Mouse (Mus musculus) cerebellum, adult 11 months (tissue): Measurements from ENCODE around the gene Borcs7.
A peak's percentile ranks its signal among the peaks of the same experiment; 100 is the strongest.

Experiments used
- DNase-seq: peaks from one replicate; pipeline ENCODE4 v3.0.0; 2022

The Borcs7 gene

DNA sequence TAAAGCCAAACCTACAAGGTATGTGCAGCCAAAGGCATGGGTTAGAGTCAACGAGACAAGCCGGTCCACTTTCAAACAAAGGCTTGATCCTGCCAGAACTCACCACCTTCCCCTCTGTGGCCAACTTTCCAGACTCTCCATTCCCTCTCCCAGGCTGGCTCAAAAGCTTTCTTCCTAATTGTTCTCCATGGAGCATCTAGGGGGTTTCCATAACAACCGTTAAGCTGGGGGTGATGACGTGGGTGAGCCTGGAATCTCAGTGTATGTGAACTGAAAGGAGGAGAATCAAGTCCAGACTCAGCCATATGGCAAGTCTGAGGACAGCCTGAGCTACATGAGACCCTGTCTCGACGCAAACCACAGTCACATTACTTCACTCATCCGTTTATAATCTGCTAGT is 24.2 kb upstream of the Borcs7 start:
- no peak for DNase-seq

DNA sequence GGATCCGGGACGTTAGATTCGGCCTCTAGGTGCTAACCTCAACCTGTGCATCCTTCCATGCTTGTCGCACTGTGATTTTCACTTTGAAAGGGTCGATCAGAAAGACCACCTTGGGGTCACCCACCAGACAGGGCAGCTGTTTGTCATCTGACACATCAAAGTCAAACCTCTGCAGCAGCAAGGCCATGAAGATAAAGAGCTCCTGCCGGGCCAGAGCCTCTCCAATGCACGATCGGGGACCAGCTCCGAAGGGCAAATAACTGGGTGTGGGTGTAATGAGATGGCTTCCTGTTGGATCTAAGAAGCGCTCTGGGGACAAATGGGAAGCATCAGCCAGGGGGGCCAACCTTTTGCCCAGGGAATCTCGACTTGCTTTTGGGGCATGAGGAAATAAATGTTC is 22.4 kb upstream of the Borcs7 start:
- DNase-seq, result no peak

DNA sequence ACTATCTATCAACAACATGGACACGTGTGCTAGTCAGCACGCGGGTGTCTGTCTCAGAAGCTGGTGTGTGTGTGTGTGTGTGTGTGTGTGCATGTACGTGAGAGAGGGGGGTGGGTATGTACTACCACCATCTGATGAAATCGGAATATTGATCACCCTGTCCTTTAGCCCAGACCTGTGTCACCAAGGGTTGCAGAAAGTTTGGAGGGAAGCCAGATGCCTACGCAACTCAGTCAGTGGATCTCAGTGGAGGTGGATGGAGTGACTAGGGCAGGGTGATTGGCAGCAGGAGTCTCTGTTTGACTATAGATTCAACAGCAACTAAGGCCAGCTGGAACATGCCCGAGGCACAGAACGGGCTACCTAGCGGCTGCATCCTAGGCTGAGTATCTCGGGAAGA is 21.4 kb upstream of the Borcs7 start:
- no peak for DNase-seq

DNA sequence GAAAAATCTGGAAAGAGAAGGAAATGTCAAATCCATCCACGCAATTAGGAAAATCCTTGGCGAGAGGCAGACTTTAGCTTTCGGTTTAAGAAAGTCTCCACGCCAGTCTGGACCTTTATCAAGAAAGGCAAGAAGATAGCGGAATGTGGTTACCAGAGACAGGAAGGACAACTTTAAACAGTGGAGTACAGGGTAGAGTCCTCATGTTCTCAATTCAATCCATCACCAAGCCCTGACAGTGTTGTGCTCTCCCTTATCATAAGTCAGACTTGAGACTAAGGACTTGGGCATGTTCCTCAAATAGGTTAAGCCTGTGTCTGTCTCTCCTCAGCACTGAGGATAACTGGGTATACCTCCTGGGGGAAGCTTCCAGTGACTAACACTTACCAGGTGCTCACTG is 19.9 kb upstream of the Borcs7 start:
- no peak for DNase-seq

DNA sequence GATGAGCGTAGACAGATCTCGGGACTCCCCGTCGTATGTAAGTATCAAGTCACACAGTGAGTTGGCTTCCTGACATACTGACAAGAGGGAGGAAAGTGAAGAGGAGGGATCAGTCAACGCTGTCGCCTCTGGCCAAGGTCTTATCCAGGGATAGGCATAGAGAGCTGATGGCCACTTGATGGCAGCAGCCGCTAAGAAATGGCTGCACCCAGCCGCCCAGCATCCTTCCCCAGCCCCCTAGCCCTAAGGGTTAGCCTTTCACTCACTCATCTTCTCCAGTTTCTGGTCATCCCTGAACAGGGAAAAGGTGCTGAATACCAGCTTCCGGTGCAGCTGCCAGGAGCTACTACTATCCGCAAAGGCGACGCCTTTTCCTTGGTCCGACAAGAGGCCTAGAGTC is 19.0 kb upstream of the Borcs7 start:
- DNase-seq, result peak; percentile 39

DNA sequence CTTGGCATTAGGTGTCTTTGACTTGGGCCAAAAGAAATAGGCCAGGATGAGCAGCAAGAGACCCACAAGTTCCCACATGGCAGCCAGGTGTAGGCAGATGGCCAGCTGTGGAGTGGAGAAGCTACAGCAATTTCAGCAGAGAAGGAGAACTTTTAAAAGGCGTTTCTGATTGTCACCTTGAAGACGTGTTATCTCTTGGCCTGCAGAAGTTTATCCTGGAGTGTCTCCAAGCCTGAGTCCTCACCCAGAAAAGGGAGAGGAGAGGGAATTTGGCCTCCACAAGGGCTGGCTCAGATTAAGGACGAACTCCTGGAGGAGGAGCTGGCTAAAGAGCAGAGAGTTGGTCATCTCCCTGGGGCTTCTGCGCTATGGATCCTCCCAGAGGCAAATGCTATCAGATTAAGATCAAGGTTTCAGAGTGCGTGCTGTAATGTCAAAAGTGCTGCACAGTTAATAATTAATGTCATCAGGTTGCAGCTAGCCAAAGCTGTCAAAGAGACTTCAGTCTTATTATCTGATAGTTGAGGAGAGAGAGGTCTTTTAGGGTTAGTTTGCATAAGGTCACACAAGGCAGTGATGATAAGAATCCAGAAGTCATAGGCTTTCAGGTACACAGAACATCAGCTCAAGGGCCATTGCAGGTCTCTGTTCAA is 16.8 kb upstream of the Borcs7 start, which contains the start of gene Cyp17a1:
TSS of gene Cyp17a1 (minus strand) at position 407 of the 653 bp plus-strand sequence.
- no peak for DNase-seq

DNA sequence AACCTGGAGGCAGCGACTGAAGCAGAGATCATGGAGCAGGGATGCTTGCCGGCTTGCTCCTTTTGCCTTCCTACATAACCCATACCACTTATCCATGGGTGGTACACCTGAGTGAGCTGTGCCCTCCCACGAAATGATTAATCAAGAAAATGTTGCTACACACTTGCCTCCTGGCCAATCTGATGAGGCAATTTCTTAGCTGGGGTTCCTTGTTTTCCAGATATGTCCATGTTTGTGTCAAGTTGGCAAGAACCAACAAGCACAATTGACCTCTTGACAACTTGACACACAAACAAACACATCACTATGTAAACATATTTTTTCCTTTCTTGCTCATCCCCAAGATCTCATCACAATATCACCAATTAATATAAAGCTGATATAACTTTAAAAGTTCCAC is 14.1 kb upstream of the Borcs7 start:
- DNase-seq, result no peak

DNA sequence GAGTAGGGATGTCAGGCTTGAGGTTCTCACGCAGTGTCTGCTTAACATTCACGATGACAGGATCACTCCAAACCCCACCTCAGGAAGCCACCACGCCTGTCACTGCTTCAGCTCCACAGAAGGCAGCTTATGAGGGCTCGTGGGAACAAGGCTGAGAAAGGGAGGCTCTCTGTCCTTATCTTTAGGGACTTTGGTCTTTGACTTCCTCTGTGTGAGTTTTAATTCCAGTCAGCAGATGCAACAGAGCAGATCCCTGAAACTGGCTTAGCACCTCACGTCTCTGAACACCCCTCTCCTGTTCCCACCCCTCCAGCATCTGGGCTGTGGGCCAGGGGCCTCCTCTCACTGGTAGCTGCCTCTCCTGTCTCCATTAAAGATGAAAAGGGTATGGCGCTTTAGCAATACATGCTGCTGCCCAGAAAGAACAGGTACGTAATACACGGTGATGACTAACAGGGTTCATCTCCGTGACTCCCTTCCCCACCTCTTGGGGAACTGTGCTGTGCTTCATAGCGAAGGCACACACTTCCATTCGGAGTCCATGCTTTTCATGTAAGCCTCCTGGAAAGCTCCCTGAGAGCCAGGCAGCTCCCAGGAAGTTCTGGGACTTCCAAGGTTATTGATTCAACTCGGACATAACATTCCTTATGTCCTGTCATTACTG is 9.9 kb upstream of the Borcs7 start:
- no peak for DNase-seq

DNA sequence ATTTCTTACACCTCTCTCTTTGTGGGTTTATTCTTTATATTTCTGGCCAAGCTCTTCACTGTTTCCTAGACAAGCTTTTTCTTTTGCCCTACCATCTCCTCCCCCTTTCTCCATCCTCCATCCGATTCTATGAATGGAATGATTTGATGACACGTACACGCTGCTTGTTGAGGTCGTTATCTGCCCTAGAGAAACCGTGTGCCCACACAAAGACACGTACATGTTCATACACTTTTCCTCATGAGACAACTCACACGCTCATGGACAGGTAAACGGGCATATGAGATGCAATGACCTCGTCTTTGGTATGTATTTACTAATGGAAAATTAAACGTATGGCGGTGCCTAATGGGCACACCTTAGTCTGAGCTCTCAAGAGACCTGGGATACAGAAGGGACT is 681 bp downstream of the Borcs7 start:
- no peak for DNase-seq

DNA sequence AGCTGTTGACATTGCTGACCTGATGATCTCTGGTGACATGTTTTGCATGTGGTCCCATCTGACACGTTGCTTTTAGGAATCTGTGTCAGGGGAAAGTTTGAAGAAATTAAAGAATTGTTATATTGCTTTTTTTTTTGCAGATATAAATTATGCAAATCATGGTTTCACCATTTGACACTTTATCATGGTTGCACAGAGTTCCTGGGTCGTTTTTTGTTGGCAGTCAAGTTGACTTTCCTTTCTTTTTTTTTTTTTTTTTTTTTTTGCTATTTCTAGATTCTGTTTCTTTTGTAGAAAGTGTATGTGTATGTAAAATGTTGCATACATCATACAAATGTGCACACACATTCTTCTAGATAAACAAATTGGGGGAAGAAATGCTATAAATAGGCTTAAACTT is 1.4 kb downstream of the Borcs7 start:
- no peak for DNase-seq

DNA sequence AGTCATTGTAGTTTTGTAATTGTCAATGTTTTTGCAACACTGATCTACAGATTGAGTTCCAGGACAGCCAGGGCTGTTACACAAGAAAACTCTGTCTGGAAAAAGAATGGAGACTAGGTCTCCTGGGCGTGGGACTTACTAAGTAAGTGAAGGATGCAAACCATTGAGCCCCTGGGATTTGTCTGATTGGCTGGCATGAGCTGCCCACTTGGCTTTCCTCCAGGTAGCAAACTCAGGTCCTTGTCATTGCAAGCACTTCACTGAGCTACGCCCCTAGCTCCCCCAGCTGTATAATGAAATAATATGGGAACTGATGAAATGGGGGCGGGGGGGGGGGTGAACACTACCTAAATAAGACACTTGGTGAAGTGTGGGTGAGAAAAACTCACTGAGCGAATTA is 3.4 kb downstream of the Borcs7 start:
- no peak for DNase-seq

DNA sequence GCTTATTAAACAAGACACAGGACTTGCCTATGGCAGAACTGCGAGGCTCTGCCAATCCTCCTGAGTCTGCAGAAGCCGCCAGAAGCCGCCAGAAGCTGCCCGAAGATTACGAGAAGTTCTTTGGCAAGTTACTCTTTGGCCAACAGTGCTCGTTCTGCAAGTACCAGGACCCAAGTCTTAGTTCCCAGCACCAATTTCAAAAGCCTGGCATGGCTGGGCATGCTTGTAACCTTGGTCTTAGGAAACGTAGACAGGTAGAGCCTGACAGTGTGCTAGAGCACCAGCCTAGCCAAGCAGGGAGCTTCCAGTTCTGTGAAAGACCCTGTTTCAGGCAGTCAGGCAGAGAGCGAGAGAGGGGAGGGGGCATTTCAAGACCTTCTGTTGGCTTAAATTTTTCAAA is 6.8 kb downstream of the Borcs7 start:
- no peak for DNase-seq

DNA sequence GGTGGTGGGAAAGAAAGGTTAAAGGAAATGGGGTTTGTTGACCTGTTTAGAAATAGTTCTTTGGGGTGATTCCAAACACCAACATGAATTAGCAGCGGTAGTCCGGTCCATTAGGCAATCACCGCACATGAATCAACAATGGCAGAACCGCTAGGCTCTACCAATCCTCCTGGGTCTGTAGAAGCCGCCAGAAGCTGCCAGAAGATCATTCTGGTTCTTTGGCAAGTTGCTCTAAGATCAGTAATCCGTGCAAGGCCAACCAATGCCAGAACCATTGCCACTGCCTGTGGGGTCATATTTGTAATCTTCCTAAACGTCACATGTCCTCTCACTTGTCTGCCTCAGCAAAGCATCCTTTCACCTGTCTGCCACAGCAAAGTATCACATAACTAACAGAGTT is 7.2 kb downstream of the Borcs7 start:
- no peak for DNase-seq

DNA sequence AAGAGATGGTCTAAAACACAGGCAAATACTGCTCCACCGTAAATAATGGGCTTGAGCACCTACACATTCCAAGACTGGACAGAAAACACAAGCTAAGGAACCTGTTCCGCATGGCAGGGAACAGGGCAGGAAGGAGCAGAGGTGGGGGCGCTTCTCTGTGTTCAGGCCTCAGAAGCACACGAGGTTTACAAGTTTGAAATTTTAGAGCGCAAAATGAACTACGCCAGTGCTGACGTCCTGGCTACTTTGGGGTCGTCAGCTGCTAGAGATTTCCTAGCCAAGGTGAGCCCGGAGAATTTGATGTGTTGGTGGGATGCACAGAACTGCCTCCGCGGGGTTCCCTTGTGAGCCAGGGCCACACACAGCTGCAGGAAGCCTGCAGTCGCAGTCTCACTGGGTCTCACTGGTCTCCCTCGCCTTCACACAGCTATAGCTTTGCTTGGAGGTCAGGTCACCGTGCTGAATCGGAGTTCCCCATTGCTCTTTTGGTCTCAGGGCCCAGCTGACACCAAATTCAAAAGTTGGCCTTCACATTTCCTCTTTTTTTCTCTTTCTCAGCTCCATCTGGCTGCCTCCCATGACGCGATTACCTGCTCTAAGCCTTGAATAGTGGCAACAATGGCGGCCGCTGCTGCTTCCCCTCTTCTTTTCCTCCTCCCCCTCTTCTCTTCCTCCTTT is 8.3 kb downstream of the Borcs7 start:
- DNase-seq, result no peak

DNA sequence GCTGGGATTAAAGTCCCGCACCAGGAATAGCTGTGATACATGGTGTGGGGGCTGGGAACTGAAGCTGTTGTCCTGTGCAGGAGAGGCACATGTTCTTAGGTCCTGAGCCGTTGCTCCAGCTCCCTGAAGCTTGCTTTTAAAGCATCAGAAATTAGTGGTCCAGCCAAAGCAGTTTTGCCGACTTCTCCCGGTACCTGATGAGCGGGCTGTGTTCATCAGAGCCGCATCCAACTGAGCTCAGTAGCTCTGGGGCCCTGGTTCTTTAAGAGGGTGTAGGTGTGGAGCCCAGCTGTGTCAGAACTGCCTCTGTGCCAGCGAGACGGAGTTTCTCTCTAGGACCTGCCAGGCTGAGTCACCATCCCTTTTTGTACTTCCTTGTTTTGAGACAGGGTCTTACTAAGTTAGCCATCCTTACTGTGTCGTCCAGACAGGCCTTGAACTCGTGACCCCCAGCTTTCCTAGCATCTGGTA is 9.3 kb downstream of the Borcs7 start:
- DNase-seq, result no peak

DNA sequence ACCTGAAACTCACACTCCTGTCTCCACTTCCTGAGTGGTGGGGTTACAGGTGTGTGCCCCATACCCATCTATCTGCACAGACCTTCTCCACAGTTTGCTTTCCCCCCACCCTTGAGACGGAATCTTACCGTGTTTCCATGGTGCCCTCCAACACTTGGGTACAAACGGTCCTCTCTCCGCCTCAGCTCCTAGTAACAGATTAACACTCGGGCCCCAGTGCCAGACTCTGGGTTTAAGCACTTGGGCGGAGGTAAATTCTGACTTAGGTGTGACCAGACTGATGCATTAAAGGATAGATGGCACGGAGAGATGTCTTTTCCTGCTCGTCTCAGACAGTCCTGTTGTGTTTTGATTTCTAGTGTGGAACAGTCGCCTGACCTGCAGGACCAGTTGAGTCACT is 11.4 kb downstream of the Borcs7 start:
- no peak for DNase-seq

DNA sequence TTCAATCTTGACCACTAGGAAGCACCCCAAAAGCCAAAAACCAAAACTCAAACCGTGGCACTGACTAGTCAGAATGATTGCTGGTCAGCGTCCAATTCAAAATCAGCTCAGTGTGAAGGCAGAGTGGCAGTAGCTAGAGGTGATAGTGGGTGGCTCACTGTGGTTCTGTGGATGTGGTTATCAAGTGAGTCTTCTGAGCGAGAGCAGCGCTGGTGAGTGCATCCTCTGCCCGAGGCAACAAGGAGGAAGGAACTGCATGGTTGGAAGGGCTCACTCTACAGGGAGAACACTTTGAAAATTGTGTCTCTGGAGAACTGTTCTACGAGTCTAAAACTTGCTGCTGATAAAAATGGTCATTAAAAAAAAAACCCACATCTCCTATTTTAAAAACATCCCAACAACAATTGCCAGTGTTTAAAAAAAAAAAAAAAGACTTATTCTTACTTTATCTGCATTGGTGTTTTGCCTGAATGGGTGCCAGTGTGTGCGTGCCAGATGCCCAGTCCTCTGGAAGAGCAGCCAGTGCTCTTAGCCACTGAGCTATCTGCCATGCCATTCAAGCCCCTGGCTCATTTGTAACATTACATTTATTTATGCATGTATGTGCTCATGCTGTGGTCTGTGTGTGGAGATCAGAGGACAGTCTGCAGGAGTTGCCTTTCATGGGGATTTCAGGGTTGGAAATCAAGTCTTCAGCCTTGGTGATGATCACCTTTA is 16.2 kb downstream of the Borcs7 start:
- no peak for DNase-seq

DNA sequence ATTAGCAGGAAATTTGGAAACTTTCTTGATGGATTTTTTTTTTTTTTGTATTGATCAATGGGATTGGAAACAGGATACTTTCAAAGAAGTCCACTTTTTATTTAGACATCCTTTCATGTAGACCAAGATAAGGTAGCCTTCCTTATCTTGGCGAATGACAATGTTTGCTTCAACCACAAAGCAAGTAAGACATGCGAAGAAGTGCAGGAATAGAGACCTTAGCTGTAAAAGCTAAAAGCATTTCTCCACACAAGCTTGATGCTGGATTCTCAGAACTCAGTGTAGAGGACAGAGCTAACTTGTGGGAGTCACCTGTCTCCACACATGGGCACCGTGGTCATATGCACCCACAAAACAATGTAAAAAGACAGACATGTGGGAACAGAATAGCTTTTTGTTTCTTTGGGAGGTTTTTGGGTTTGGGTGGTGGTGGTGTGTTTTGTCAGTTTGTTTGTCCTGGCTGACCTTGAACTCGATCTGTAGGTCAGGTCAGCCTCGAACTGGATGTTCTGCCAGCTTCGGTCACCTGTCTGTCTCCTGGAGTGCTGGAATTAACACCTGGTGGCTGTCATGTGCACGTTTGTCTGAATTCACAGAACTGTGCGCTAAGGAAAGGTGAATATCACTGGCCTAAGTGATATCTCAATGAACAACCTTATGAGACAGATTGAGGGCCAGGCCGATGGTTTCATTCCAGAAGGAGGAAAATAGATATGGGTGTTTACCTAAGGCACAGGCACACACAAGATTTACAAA is 17.0 kb downstream of the Borcs7 start:
- DNase-seq, result no peak

DNA sequence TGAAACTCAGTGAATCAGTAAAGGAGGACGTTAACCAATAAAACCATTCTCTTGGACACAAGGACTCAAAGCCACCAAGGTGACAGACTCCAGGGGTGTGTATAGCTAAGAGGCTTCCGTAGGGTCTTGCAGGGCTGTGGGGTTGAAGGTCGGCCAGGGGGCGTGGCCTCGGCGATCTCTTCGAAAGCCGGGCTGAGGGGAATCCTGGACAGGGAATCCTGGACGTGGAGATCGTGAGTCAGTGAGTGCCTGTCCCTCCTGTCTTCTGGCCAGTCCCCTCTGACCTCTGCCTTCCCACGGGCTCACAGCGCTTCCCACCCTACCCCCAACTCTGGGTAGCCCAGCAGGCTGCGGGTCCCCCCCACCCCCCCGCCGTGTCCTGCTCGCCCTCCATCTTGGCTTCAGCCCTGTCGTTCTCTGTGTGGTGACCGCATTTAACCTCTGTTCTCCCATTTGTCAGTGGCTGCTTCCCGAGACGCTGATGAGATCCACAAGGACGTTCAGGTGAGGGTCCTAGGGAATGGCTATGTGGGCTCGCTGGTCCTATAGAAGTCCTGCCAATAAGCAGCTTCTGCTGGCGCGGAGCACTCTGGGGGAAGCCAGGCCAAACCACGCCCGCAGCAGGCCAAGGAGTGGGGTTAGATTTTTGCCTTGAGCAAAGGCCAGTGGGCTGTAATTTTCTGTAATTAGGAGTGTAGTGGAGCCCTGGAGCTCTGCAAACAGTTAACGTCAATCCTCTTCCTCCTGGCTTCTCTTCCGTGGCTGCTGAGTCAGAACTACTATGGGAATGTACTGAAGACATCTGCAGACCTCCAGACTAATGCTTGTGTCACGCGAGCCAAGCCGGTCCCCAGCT is 17.8 kb downstream of the Borcs7 start, which contains the start of gene As3mt:
TSS of gene As3mt (plus strand) at position 163 of the 856 bp plus-strand sequence.
- DNase-seq, result peak; percentile 67

DNA sequence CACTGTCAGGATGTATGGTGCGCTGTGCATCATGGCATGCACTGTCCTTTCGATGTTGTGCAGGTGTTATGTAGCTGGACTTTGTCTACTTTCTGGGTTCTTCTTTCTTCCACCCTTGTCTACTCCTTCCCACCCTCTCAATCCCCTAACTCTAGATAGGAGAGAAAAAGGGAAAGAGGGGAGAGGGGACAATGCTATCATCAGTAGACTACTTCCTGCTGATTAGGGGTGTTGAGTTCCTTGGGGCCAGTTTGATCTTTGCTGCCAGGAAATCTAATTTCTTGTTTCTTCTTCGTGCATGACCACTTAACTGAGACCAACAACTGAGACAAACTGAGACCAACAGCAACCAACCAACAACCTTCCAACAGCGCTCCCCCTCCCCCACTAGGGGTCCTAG is 20.9 kb downstream of the Borcs7 start:
- no peak for DNase-seq

DNA sequence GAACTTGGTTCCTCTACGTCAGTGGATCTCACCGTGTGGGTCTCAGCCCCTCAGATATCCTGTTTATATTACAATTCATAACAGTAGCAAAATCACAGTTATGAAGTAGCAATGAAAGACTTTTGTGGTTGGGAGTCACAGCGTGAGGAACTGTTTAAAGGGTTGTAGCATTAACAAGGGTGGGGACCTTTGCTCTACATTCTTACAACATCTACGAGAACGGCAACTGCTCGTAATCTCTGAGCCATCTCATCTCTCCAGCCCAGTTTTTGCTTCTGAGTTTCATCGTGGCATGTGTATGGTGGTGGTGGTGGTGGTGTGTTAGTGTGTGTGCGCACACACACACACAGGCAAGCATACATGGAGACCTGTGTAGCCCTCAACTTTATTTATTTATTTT is 24.5 kb downstream of the Borcs7 start:
- DNase-seq, result no peak

DNA sequence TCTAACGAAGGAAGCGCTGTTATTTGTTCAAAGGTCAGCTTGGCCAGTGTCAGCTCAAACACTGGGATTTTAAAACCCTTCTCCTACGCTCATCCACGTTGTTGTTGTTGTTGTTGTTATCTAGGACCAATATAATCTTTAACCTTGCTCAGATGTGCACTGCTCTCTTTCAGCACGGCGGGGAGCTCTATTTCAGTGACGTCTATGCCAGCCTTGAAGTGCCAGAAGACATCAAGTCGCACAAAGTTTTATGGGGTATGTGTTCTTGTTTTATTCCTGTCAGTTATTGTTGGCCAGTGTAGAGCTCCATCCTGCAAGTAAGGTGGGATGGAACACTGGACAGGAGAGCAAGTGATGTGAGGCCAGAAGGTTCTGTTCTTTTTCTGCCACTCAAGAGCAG is 25.3 kb downstream of the Borcs7 start:
- no peak for DNase-seq
